Mouse (Mus musculus) ovary, postnatal 36 days (tissue): Measurements from ENCODE around the gene Gm3149.
"Not testable (repeated sequence)": the region's sequence is repeated elsewhere in the genome, so short reads cannot be mapped to it uniquely, and the experiment has no call there.

ENCODE experiments used
- DNase-seq: peaks from one replicate; pipeline ENCODE4 v3.0.0; 2022; ENCODE audit warnings: low spot score, mixed read lengths

Gm3149 gene

DNA sequence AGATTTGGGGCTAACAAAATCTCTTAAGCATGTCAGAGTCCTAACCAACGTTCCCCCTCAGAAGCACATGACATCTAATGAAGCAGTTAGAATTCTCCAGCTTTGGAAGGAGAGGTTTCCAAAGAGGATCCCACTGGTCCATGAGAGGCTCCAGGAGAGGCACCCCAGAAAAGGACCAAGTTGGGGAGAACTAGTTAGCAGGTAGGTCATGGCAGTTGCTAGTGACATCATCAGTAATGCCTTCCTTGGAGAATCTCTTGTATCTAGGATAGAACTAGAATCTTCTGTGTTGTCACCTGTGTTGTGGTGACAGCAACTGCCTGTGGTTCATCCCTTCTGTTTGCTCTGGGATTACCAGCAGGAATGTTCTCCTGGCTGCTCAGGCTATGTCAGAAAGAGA is at the start of gene Gm3149:
Gene Gm3149, plus strand, starts transcription at position 301 of the 400 bp plus-strand sequence.
- not testable (repeated sequence) for DNase-seq

DNA sequence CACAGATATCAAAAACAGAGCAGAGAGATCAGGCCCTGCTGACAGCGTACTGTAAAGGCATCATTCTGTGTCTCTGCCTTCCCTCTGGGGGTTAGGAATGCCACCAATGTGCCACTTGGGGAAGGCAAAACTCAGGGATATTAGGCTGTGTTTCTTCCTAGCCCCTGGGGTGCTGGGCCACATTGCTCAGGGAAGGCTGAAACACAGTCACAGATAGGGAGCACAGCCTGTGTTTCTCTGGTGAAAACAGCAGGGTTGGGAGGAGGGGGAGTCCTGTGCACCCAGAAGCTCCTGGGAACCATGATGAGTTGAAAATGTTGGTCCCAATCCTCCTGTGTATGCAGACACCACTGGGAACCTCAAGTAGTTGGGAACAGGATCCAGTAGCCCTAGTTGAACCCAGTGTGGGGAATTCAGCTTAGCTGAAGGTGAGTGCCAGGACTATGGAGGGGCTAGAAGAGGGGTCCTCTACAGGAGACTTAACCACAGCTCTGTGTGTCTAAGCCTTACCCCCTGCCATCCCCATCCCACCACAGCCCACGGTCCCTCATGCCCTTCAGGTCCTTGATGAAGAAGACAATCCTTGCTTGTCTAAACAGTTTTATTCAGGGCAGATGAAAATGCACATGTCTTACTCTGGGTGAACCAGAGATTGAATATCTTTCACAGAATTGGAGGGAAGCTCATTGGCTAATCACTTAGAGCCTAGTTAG is 47.7 kb upstream of the Gm3149 start:
- not testable (repeated sequence) for DNase-seq

DNA sequence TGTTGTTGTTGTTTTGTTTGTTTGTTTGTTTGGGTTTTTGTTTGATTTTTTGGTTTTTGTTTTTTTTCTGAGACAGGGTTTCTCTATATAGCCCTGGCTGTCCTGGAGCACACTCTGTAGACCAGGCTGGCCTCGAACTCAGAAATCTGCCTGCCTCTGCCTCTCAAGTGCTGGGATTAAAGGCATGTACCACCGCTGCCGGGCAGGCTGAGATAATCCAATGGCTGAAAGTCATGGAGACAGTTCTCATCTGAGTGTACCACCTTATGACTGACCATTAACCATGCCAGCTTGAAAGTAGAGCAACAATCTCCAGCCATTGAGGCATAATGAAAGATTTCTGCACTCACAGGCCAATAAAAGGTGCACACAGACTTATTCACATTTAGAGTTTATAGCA is 37.3 kb upstream of the Gm3149 start:
- not testable (repeated sequence) for DNase-seq

DNA sequence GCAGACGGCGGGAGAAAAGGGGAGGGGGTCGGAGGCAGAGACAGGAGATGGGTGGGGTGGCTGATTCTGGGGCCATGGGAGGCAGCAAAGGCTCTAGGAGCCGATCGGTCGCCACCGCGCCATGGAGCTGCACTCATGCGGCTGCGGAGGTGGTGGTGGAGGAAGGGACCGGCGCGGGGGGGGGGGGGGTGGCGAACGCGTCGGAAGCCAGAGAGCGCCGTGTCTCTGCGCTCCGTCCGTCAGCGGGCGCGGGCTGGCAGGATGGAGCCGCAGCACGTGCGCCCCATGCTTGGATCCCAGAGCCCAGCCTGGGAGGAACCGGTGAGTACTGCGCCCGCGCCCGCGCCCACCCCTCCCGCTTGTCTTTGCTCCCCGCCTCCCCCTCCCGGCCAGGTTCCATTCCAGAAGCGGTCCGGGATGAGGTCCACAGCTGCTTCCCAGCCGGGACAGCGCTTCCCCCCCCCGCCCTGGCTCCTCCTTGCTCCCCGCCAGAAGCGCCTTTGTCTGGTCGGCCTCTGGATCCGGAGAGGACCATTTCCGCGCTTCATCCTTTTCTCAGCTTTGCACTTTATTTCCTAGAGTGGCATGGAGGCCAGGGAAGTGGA is 17.5 kb downstream of the Gm3149 start, which contains the start of gene 2610042L04Rik:
Gene 2610042L04Rik, plus strand, starts transcription at position 288 of the 605 bp plus-strand sequence.
- not testable (repeated sequence) for DNase-seq

DNA sequence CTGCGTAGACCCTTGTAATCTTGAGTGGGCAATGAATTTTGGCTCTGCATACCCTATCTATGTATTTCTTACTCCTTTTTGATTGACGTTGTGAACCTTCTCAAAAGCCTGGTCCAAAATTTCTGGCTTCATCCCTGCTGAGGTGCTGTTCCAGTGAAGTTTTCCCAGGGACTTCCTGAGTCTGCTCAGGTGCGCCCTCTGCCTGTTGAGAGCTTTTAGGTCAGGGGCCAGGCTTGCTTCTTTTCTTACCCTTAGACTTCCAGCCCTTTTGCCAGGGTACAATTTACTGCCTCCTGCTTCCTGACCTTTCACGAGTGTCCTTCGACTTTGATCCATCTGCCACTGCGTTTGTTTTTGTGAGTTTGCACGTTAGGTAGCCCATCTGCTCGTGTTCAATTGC is 18.4 kb downstream of the Gm3149 start:
- not testable (repeated sequence) for DNase-seq

DNA sequence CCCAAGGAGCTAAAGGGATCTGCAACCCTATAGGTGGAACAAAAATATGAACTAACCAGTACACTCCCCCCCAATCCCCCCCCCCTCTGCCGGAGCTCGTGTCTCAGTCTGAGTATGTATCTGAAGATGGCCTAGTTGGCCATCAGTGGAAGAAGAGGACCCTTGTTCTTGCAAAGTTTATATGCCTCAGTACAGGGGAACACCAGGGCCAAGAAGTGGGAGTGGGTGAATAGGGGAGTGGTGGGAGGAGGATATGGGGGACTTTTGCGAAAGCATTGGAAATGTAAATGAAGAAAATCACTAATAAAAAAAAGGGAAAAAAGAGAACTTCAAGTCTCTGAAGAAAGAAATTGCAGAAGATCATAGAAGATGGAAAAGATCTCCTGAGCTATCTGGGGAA is 51.9 kb downstream of the Gm3149 start:
- not testable (repeated sequence) for DNase-seq

DNA sequence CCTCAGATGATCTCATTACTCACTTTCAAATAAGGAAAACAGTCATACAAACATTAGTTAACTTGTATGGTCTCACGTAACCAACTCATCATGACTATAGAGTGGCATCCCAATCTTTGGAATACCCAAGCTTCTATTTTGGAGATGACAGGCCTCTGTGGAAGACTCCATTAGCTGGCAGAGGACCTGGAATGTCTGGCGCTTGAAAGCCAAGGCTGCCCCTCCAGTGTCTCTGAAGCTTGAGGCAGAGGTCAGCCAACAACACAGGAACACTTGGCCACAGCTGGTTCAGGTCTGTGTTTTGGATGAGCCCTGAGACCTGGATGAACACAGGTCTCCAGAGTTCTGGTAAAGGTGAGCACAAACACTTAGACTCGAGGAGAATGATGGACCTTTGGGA is 52.6 kb downstream of the Gm3149 start:
- DNase-seq = not testable (repeated sequence)
